Mouse (Mus musculus): ENCODE measurements around the gene Btbd9.

Btbd9 gene

GRCm38 (mm10) chr17:30279684-30280083 is 296.6 kb downstream of the Btbd9 start:
- no peak for DNase-seq (ENCODE audit: low spot score in 2 of 2)

GRCm38 (mm10) chr17:30278596-30279378 is 297.5 kb downstream of the Btbd9 start:
- DNase-seq (ENCODE audit: low spot score in 2 of 2): no peak

- DNase-seq (ENCODE audit: low spot score in 2 of 2): no peak
These were observed 299.8 kb downstream of the Btbd9 start for GRCm38 (mm10) chr17:30276477-30276876.

- no peak for DNase-seq (ENCODE audit: low spot score in 2 of 2)
These were observed 303.5 kb downstream of the Btbd9 start for GRCm38 (mm10) chr17:30272769-30273168.

GRCm38 (mm10) chr17:30269136-30270063 is 306.9 kb downstream of the Btbd9 start:
- DNase-seq (ENCODE audit: low spot score in 2 of 2): peak; percentile 17 to 18

GRCm38 (mm10) chr17:30268456-30268855 is 307.8 kb downstream of the Btbd9 start:
- DNase-seq (ENCODE audit: low spot score in 2 of 2): no peak

- DNase-seq (ENCODE audit: low spot score in 2 of 2): no peak
These were observed 308.8 kb downstream of the Btbd9 start for GRCm38 (mm10) chr17:30267432-30267973.

- no peak for DNase-seq (ENCODE audit: low spot score in 2 of 2)
These were observed 312.8 kb downstream of the Btbd9 start for GRCm38 (mm10) chr17:30263535-30263934.

GRCm38 (mm10) chr17:30262943-30263342 is 313.3 kb downstream of the Btbd9 start:
- no peak for DNase-seq (ENCODE audit: low spot score in 2 of 2)

GRCm38 (mm10) chr17:30262440-30262839 is 313.8 kb downstream of the Btbd9 start:
- no peak for DNase-seq (ENCODE audit: low spot score in 2 of 2)

- DNase-seq (ENCODE audit: low spot score in 2 of 2): no peak
These were observed 314.3 kb downstream of the Btbd9 start for GRCm38 (mm10) chr17:30261983-30262340.

- DNase-seq (ENCODE audit: low spot score in 2 of 2): no peak
These were observed 314.8 kb downstream of the Btbd9 start for GRCm38 (mm10) chr17:30261307-30261982.

- DNase-seq (ENCODE audit: low spot score in 2 of 2): no peak
These were observed 315.5 kb downstream of the Btbd9 start for GRCm38 (mm10) chr17:30260641-30261306.

- no peak for DNase-seq (ENCODE audit: low spot score in 2 of 2)
These were observed 316.4 kb downstream of the Btbd9 start for GRCm38 (mm10) chr17:30259938-30260337.

GRCm38 (mm10) chr17:30258480-30258879 is 317.8 kb downstream of the Btbd9 start:
- peak in 1 of 2 experiments; percentile 35 for DNase-seq (ENCODE audit: low spot score in 2 of 2)

- no peak for DNase-seq (ENCODE audit: low spot score in 2 of 2)
These were observed 320.2 kb downstream of the Btbd9 start for GRCm38 (mm10) chr17:30255928-30256560.

- no peak for DNase-seq (ENCODE audit: low spot score in 2 of 2)
These were observed 322.4 kb downstream of the Btbd9 start for GRCm38 (mm10) chr17:30253924-30254323.

- no peak for DNase-seq (ENCODE audit: low spot score in 2 of 2)
These were observed 323.3 kb downstream of the Btbd9 start for GRCm38 (mm10) chr17:30253028-30253427.

GRCm38 (mm10) chr17:30245308-30245706 is 331.0 kb downstream of the Btbd9 start:
- DNase-seq (ENCODE audit: low spot score in 2 of 2): peak in 1 of 2 experiments; percentile 29

GRCm38 (mm10) chr17:30244651-30245307 is 331.5 kb downstream of the Btbd9 start:
- peak in 1 of 2 experiments; percentile 24 for DNase-seq (ENCODE audit: low spot score in 2 of 2)

Data from heart, adult 9 months (tissue).